Mouse (Mus musculus) frontal cortex, postnatal 14 days (tissue): Measurements from ENCODE around the gene Msl2.
A peak's percentile ranks its signal among the peaks of the same experiment; 100 is the strongest.

Experiments
- DNase-seq, 2 experiments: peaks; one replicate each; pipeline ENCODE4 v3.0.0; 2022; ENCODE audit warnings: low spot score in 2 of 2

Msl2 gene

GRCm38 (mm10) chr9:101074332-101075021 lies 576 bp downstream of the Msl2 start:
- peak; percentile 68 to 74 for DNase-seq

GRCm38 (mm10) chr9:101075091-101075581 lies 1.2 kb downstream of the Msl2 start:
- DNase-seq: no peak

GRCm38 (mm10) chr9:101075694-101076093 lies 1.8 kb downstream of the Msl2 start:
- DNase-seq: no peak

- no peak for DNase-seq
Measured at GRCm38 (mm10) chr9:101076095-101076875, 2.4 kb downstream of the Msl2 start.

GRCm38 (mm10) chr9:101077486-101077885 lies 3.6 kb downstream of the Msl2 start:
- DNase-seq: no peak

GRCm38 (mm10) chr9:101078579-101078978 lies 4.7 kb downstream of the Msl2 start:
- DNase-seq: no peak

- no peak for DNase-seq
Measured at GRCm38 (mm10) chr9:101080046-101080685, 6.3 kb downstream of the Msl2 start.

GRCm38 (mm10) chr9:101083728-101084127 lies 9.8 kb downstream of the Msl2 start:
- no peak for DNase-seq

- no peak for DNase-seq
Measured at GRCm38 (mm10) chr9:101095425-101095824, 21.5 kb downstream of the Msl2 start.

GRCm38 (mm10) chr9:101096461-101096860 lies 22.6 kb downstream of the Msl2 start:
- no peak for DNase-seq

GRCm38 (mm10) chr9:101097542-101097941 lies 23.6 kb downstream of the Msl2 start:
- DNase-seq: no peak

GRCm38 (mm10) chr9:101099445-101099844 lies 25.5 kb downstream of the Msl2 start:
- no peak for DNase-seq

- no peak for DNase-seq
Measured at GRCm38 (mm10) chr9:101100163-101100562, 26.3 kb downstream of the Msl2 start.

- DNase-seq: no peak
Measured at GRCm38 (mm10) chr9:101101547-101101946, 27.6 kb downstream of the Msl2 start.

GRCm38 (mm10) chr9:101102288-101102687 lies 28.4 kb downstream of the Msl2 start:
- no peak for DNase-seq

- DNase-seq: no peak
Measured at GRCm38 (mm10) chr9:101104931-101105330, 31.0 kb downstream of the Msl2 start.

- DNase-seq: no peak
Measured at GRCm38 (mm10) chr9:101105735-101106134, 31.8 kb downstream of the Msl2 start.

- no peak for DNase-seq
Measured at GRCm38 (mm10) chr9:101107386-101107785, 33.5 kb downstream of the Msl2 start.

GRCm38 (mm10) chr9:101110013-101110412 lies 36.1 kb downstream of the Msl2 start:
- no peak for DNase-seq

- no peak for DNase-seq
Measured at GRCm38 (mm10) chr9:101113317-101113716, 39.4 kb downstream of the Msl2 start.

GRCm38 (mm10) chr9:101114182-101114884 lies 40.4 kb downstream of the Msl2 start:
- no peak for DNase-seq

GRCm38 (mm10) chr9:101143635-101144034 lies 69.7 kb downstream of the Msl2 start:
- no peak for DNase-seq
